Comparison of ENCODE assay signal across 14 mouse cellular contexts in the genomic region with DNA sequence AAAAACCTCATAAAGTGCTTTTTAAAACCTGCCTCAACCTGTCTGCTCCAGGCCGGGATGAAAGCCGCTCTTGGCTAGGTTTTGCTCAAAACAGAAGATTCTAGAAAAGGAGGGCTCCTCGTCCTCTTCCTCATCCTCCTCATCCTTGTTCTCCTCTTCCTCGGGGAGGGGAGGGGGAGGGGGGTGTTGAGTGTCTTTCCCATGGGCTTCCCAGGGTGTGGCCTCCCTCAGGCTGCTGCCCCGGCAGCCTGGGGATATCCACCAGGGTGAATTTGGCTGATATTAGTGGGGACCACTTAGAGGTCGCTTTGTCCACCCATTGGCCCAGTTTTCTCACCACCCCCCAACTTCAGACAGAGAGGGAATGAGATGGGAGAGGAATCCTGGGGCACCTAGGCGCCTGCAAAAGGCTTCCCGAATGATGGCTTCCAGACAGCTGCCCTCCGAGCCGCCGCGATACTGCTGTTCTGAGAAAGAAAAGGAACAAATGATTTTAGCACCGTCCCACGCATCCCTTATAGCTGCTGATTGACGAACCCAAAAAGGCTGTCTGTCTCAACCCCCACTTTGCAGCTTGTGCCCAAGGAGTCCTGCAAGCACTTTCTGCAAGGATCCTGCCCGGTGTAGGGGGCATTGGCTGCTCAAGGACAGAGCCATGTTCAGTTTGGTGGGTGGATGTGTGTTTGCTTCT.
DNase-seq lines count a peak whose midpoint lies in the region; ATAC-seq and TF ChIP-seq lines count a peak whose summit lies in the region.
"Had no signal": no experiment of that assay in that cellular context is flagged by ENCODE, and none has a peak within 500 bp of the region (broad histone marks: within the 10 kb centered on the region; RNA-seq: fewer than 3 reads in every experiment).

No protein-coding gene starts in this region.

- TF ChIP-seq POLR2A in small intestine, adult 2 months (IDR thresholded peaks at IDR 0.05; ENCODE audit: low read depth, low read length) = no peak

- no peaks in the 10 kb centered on the region for H3K36me3 ChIP-seq in heart, embryonic 16.5 days (ENCODE audit: control insufficient read depth, insufficient read depth)
- no peaks in the 10 kb centered on the region for H3K36me3 ChIP-seq in G1E (replicated peaks)
- no peaks in the 10 kb centered on the region for H3K36me3 ChIP-seq in limb, embryonic 12.5 days
- H3K36me3 ChIP-seq in small intestine, adult 2 months (ENCODE audit: control insufficient read depth, insufficient read depth, low read length) = no peaks in the 10 kb centered on the region
- H3K36me3 ChIP-seq: hindbrain, embryonic 15.5 days; neural tube, embryonic 13.5 days had no signal

- H3K4me1 ChIP-seq in heart, embryonic 16.5 days (ENCODE audit: control insufficient read depth, insufficient read depth, low read length) = peaks cover 8% of the 10 kb centered on the region
- peaks cover 52% of the 10 kb centered on the region for H3K4me1 ChIP-seq in G1E (ENCODE audit: insufficient read depth, low read depth, low read length)
- peaks cover 37% of the 10 kb centered on the region for H3K4me1 ChIP-seq in limb, embryonic 12.5 days (replicated peaks)
- H3K4me1 ChIP-seq in small intestine, adult 2 months (ENCODE audit: control insufficient read depth, insufficient read depth, insufficient read length, low read length) = peaks cover 5% of the 10 kb centered on the region; the same call in 1 of the 2 replicates

- 54% methylated on average over 15 of the region's 16 CpGs for WGBS in heart, embryonic 16.5 days
- WGBS in limb, embryonic 12.5 days = 65% methylated on average over 16 of the region's 16 CpGs
- 73% methylated on average over 16 of the region's 16 CpGs for WGBS in small intestine, adult 2 months

- H3K27ac ChIP-seq in heart, embryonic 16.5 days (ENCODE audit: low read length) = 0 out of 2 replicates have a peak overlapping the region, but pooled peaks have one; percentile 0
- 0 out of 2 replicates have a peak overlapping the region, but pooled peaks have one; percentile 54 for H3K27ac ChIP-seq in limb, embryonic 12.5 days
- peak overlapping the region; percentile 34; the same call in 1 of the 2 replicates for H3K27ac ChIP-seq in small intestine, adult 2 months (ENCODE audit: insufficient read depth, low read depth, low read length)
- H3K27ac ChIP-seq in layer of hippocampus, adult 2 months = no peak overlapping the region
- H3K27ac ChIP-seq: hindbrain, embryonic 15.5 days; neural tube, embryonic 13.5 days had no signal

- no peak overlapping the region for H3K9ac ChIP-seq in heart, embryonic 16.5 days (ENCODE audit: low read length)
- no peak overlapping the region for H3K9ac ChIP-seq in limb, embryonic 12.5 days (replicated peaks)
- H3K9ac ChIP-seq: hindbrain, embryonic 15.5 days; neural tube, embryonic 13.5 days had no signal

- no peak for ATAC-seq in heart, embryonic 16.5 days (replicated peaks; ENCODE audit: extremely low read depth, insufficient read depth, low FRiP score)
- no peak for ATAC-seq in G1E (ENCODE audit: extremely low read depth, insufficient number of reproducible peaks, low FRiP score, poor library complexity, severe bottlenecking)
- no peak for ATAC-seq in limb, embryonic 12.5 days (ENCODE audit: insufficient number of reproducible peaks, insufficient read depth, low FRiP score, low TSS enrichment, low read depth)

- peak overlapping the region; percentile 2; the same call in 1 of the 2 replicates for H3K4me2 ChIP-seq in heart, embryonic 16.5 days (ENCODE audit: low read depth, low read length)
- peak overlapping the region; percentile 21; the same call in 1 of the 2 replicates for H3K4me2 ChIP-seq in limb, embryonic 12.5 days
- H3K4me2 ChIP-seq: hindbrain, embryonic 15.5 days; neural tube, embryonic 13.5 days had no signal

- no peaks in the 10 kb centered on the region; the same call in 1 of the 2 replicates for H3K27me3 ChIP-seq in heart, embryonic 16.5 days (ENCODE audit: control insufficient read depth, insufficient read depth, low read length)
- H3K27me3 ChIP-seq in G1E (ENCODE audit: insufficient read depth, low read length) = peaks cover 41% of the 10 kb centered on the region
- peaks cover 4% of the 10 kb centered on the region; the same call in 1 of the 2 replicates for H3K27me3 ChIP-seq in limb, embryonic 12.5 days
- no peaks in the 10 kb centered on the region for H3K27me3 ChIP-seq in small intestine, adult 2 months (ENCODE audit: control insufficient read depth, insufficient read depth, low read length)
- H3K27me3 ChIP-seq: hindbrain, embryonic 15.5 days had no signal

- H3K9me3 ChIP-seq in heart, embryonic 16.5 days (replicated peaks; ENCODE audit: control insufficient read depth, low read length) = no peaks in the 10 kb centered on the region
- H3K9me3 ChIP-seq in G1E (replicated peaks) = no peaks in the 10 kb centered on the region
- H3K9me3 ChIP-seq in limb, embryonic 12.5 days = no peaks in the 10 kb centered on the region
- H3K9me3 ChIP-seq: hindbrain, embryonic 15.5 days; neural tube, embryonic 13.5 days had no signal

- no peak for DNase-seq in heart, adult 9 months (ENCODE audit: low spot score in 2 of 2)
- no peak for DNase-seq in G1E (ENCODE audit: low spot score)
- DNase-seq in layer of hippocampus, adult 2 months (ENCODE audit: low spot score in 2 of 2) = no peak
- no peak for DNase-seq in urinary bladder, adult 2 months (ENCODE audit: low spot score)
- no peak for DNase-seq in cerebellum, postnatal 25 days
- DNase-seq: adrenal gland, postnatal 25 days; cerebellum, adult 11 months; layer of hippocampus, adult 9-11 months; midbrain, embryonic 14.5 days had no signal

- no peak overlapping the region for H3K4me3 ChIP-seq in heart, embryonic 16.5 days (ENCODE audit: low read length)
- peak overlapping the region; percentile 18; the same call in 1 of the 2 replicates for H3K4me3 ChIP-seq in G1E (ENCODE audit: low read depth, low read length)
- no peak overlapping the region for H3K4me3 ChIP-seq in limb, embryonic 12.5 days (replicated peaks)
- H3K4me3 ChIP-seq in small intestine, adult 2 months (ENCODE audit: low read depth, low read length) = no peak overlapping the region
- no peak overlapping the region for H3K4me3 ChIP-seq in layer of hippocampus, adult 2 months
- H3K4me3 ChIP-seq: hindbrain, embryonic 15.5 days; neural tube, embryonic 13.5 days had no signal

- TF ChIP-seq CTCF in G1E (IDR thresholded peaks at IDR 0.05; ENCODE audit: low read depth, low read length) = no peak
- TF ChIP-seq CTCF in small intestine, adult 2 months (IDR thresholded peaks at IDR 0.05; ENCODE audit: extremely low read depth, insufficient read length, insufficient replicate concordance, low read depth, low read length) = no peak
- no peak for TF ChIP-seq CTCF in layer of hippocampus, adult 2 months (conservative IDR thresholded peaks at IDR 0.05)
